Mouse (Mus musculus) ZHBTc4 (cell line): Measurements from ENCODE around the gene Gm21188.
"Not testable (repeated sequence)": the region's sequence is repeated elsewhere in the genome, so short reads cannot be mapped to it uniquely, and the experiment has no call there.

Experiments
- DNase-seq: peaks from one replicate; pipeline ENCODE4 v3.0.0-alpha.2; 2011; ENCODE audit warnings: low read depth, low spot score

The Gm21188 gene

GRCm38 (mm10) chr13:120026911-120027310 lies 25.1 kb downstream of the Gm21188 start, which contains the start of gene Gm36079:
Gene Gm36079, minus strand, starts transcription at chr13:120027011.
- not testable (repeated sequence) for DNase-seq

GRCm38 (mm10) chr13:120026373-120026772 lies 25.6 kb downstream of the Gm21188 start:
- DNase-seq: not testable (repeated sequence)

- not testable (repeated sequence) for DNase-seq
Measured at GRCm38 (mm10) chr13:120025576-120025975, 26.4 kb downstream of the Gm21188 start.

GRCm38 (mm10) chr13:120025004-120025403 lies 27.0 kb downstream of the Gm21188 start:
- not testable (repeated sequence) for DNase-seq

- not testable (repeated sequence) for DNase-seq
Measured at GRCm38 (mm10) chr13:120024581-120024980, 27.4 kb downstream of the Gm21188 start.

- DNase-seq: peak; percentile 16
Measured at GRCm38 (mm10) chr13:120021477-120021876, 30.5 kb downstream of the Gm21188 start.

- DNase-seq: peak; percentile 1
Measured at GRCm38 (mm10) chr13:120015348-120016007, 36.5 kb downstream of the Gm21188 start.

- DNase-seq: not testable (repeated sequence)
Measured at GRCm38 (mm10) chr13:120013962-120014361, 38.0 kb downstream of the Gm21188 start.

- DNase-seq: not testable (repeated sequence)
Measured at GRCm38 (mm10) chr13:120013544-120013943, 38.5 kb downstream of the Gm21188 start.

GRCm38 (mm10) chr13:120010068-120010467 lies 41.9 kb downstream of the Gm21188 start:
- not testable (repeated sequence) for DNase-seq

GRCm38 (mm10) chr13:119999215-119999614 lies 52.8 kb downstream of the Gm21188 start:
- not testable (repeated sequence) for DNase-seq

GRCm38 (mm10) chr13:119998442-119999086 lies 53.4 kb downstream of the Gm21188 start:
- not testable (repeated sequence) for DNase-seq

GRCm38 (mm10) chr13:119991917-119992496 lies 60.0 kb downstream of the Gm21188 start:
- not testable (repeated sequence) for DNase-seq

GRCm38 (mm10) chr13:119991264-119991663 lies 60.7 kb downstream of the Gm21188 start:
- DNase-seq: not testable (repeated sequence)
